Mouse (Mus musculus): ENCODE measurements around the gene Olfr461. TPM values are rescaled to one million over a fixed set of nuclear protein-coding genes. Genes with fewer than 3 reads are reported as not detected.
"Not testable (repeated sequence)": the region's sequence is repeated elsewhere in the genome, so short reads cannot be mapped to it uniquely, and the experiment has no call there.

The Olfr461 gene
- not detected for total RNA-seq (2021)
- long read RNA-seq, experiment 1 = 0 reads
- long read RNA-seq, experiment 2 = 0 reads

- DNase-seq = no peak
Measured at GRCm38 (mm10) chr6:40554950-40555349, at the start of gene Olfr461. Gene Olfr461, minus strand, starts transcription at chr6:40555050.

DNA sequence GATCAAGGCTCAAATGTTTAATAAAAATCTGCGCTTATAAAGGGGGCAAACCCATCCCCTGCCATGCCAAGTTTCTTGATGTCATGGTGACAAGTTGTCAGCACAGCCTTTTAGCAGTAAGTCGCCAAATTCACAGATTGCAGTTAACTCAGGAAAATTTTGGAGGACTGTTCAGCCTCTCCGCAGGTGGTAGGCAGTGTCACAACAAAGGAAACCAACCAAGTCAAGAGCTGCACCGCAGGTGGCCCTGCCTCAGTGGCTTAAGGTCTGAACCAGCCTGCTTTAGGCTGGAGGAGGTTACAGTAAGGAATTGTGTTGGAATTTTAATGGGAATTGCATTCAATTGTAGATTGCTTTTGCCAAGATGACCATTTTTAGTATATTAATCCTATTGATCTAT lies 43.7 kb upstream of the Olfr461 start:
- not testable (repeated sequence) for DNase-seq

GRCm38 (mm10) chr6:40594804-40595550 lies 40.1 kb upstream of the Olfr461 start:
- no peak for DNase-seq

GRCm38 (mm10) chr6:40588346-40588745 lies 33.5 kb upstream of the Olfr461 start:
- DNase-seq = no peak

DNA sequence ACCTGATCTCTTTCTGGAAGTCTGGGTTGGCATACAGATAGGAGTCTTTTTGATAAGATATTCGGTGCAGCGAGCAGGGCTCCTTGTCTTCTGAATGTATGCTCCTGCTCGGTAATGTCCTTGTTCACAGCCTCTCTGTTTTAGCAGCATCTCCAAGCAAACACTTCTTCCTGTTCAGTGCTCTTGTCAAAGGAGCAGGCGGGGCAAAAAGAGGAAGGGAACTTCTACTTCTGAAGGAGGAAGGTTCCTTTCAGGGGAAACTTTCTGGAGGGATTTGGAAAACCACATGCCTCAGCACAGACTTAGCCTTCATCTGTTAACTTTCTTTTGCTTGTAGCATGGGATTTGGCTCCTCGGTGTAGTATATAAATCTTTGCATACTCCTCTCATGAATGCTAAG lies 30.8 kb upstream of the Olfr461 start, which contains the start of gene Clec5a:
Gene Clec5a (minus strand): TSS at position 177 of the 400 bp plus-strand sequence.
- no peak for DNase-seq

GRCm38 (mm10) chr6:40584336-40584735 lies 29.5 kb upstream of the Olfr461 start:
- no peak for DNase-seq

- DNase-seq = no peak
Measured at GRCm38 (mm10) chr6:40576305-40576704, 21.5 kb upstream of the Olfr461 start.

DNA sequence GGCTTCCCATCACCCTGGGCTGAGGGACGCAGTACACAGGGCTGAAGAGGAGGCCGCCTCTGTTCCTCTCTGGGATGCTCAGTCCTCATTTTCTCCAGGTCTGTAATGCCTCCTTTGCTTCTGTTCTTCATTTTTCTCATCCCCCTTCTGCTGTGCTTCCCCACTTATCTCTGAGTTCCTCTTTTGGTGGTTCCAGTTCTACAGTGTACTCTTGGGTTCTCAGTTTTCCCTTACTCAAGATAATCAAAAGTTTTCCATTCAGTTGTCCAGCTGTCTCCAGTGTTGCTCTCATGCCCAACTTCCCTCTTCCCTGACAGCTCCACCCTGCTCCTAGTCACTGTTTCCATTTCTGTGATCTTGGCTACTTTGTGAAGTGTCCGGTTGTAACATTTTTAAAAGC lies 18.8 kb upstream of the Olfr461 start:
- no peak for DNase-seq

GRCm38 (mm10) chr6:40569187-40569586 lies 14.3 kb upstream of the Olfr461 start, which contains the start of gene Olfr460:
Gene Olfr460, plus strand, starts transcription at chr6:40569487.
- no peak for DNase-seq

GRCm38 (mm10) chr6:40544690-40545089 lies 10.2 kb downstream of the Olfr461 start:
- no peak for DNase-seq

GRCm38 (mm10) chr6:40519408-40519807 lies 35.4 kb downstream of the Olfr461 start, which contains the start of gene Prss37:
Gene Prss37, minus strand, starts transcription at chr6:40519508.
- no peak for DNase-seq

DNA sequence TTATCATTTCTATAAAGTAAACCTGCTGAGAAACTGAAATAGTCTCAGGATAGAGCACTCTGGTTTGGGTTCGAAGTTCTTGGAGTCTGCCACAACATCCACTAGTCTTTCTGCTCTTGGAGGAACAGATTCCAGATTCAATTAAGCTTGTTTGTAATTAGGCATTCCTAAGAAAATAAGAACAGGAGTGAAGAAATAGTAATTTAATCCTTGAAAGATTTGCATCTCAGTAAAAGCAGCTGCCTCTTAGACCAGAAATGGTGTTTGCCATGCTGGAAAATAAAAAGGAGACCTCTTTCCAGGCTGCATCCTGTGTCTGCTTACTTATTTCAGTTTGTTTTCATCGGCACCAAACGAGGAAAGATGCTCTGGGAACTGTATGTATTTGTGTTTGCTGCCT lies 61.6 kb downstream of the Olfr461 start, which contains the start of gene Tas2r108:
Gene Tas2r108 (plus strand): TSS at position 301 of the 400 bp plus-strand sequence.
- no peak for DNase-seq

Other genes with a start within 250 kb of the Olfr461 start
- gene Agk, start 229.9 kb downstream of the Olfr461 start, total RNA-seq (2021) = 10 to 100 TPM; 12.2 to 13.9 TPM
- gene E330009J07Rik, start 118.9 kb downstream of the Olfr461 start, total RNA-seq (2021) = 1 to 10 TPM; 3.7 to 3.8 TPM
- gene Wee2, start 116.0 kb downstream of the Olfr461 start, total RNA-seq (2021) = not detected
- gene Ssbp1, start 83.7 kb downstream of the Olfr461 start, total RNA-seq (2021) = 10 to 100 TPM; 32.4 to 33.7 TPM
- gene Tas2r137, start 63.8 kb downstream of the Olfr461 start, total RNA-seq (2021) = not detected
- gene Tas2r108, start 61.5 kb downstream of the Olfr461 start, total RNA-seq (2021) = not detected
- gene Prss37, start 35.5 kb downstream of the Olfr461 start, total RNA-seq (2021) = not detected
- gene Olfr460, start 14.4 kb upstream of the Olfr461 start, total RNA-seq (2021) = not detected
- under 1 TPM; 0.56 to 0.78 TPM for gene Clec5a, start 30.8 kb upstream of the Olfr461 start, total RNA-seq (2021)
- not detected for gene Tas2r138, start 58.3 kb upstream of the Olfr461 start, total RNA-seq (2021)
- under 1 TPM; 0.70 to 0.81 TPM for gene Mgam, start 73.8 kb upstream of the Olfr461 start, total RNA-seq (2021)

Data from gastrocnemius, postnatal 10 days (tissue).